8 mouse cellular contexts compared by ENCODE assay signal in genomic region chr15:36360694-36361521, GRCm38 (mm10).
DNase-seq lines count a peak whose midpoint lies in the region; ATAC-seq and TF ChIP-seq lines count a peak whose summit lies in the region.

No protein-coding gene starts in this region.

- TF ChIP-seq POLR2A in lung, adult 2 months (IDR thresholded peaks at IDR 0.05; ENCODE audit: borderline replicate concordance, extremely low read depth, low read depth, low read length) = no peak
- TF ChIP-seq POLR2A in bone marrow, adult 2 months (IDR thresholded peaks at IDR 0.05; ENCODE audit: borderline replicate concordance, control insufficient read depth, low read depth, low read length) = no peak

- peak overlapping the region; percentile 76 for H3K27ac ChIP-seq in lung, embryonic 15.5 days
- H3K27ac ChIP-seq in bone marrow, adult 2 months (ENCODE audit: control insufficient read depth, insufficient read depth, low read depth, low read length, poor library complexity) = peak overlapping the region; percentile 85
- H3K27ac ChIP-seq in heart, embryonic 12.5 days (ENCODE audit: poor library complexity, severe bottlenecking) = peak overlapping the region; percentile 63

- no peaks in the 10 kb centered on the region for H3K27me3 ChIP-seq in lung, embryonic 15.5 days
- H3K27me3 ChIP-seq in heart, embryonic 12.5 days (replicated peaks) = no peaks in the 10 kb centered on the region

- H3K9me3 ChIP-seq in lung, embryonic 15.5 days = no peaks in the 10 kb centered on the region
- no peaks in the 10 kb centered on the region for H3K9me3 ChIP-seq in heart, embryonic 12.5 days (replicated peaks)

- no peak overlapping the region for H3K9ac ChIP-seq in lung, embryonic 15.5 days
- H3K9ac ChIP-seq in heart, embryonic 12.5 days = no peak overlapping the region

- no peak overlapping the region for H3K4me2 ChIP-seq in lung, embryonic 15.5 days
- no peak overlapping the region for H3K4me2 ChIP-seq in heart, embryonic 12.5 days

- H3K36me3 ChIP-seq in lung, embryonic 15.5 days = no peaks in the 10 kb centered on the region
- H3K36me3 ChIP-seq in heart, embryonic 12.5 days = no peaks in the 10 kb centered on the region

- no peak overlapping the region for H3K4me3 ChIP-seq in lung, embryonic 15.5 days
- no peak overlapping the region for H3K4me3 ChIP-seq in lung, adult 2 months (replicated peaks; ENCODE audit: extremely low read depth, low read depth, low read length)
- no peak overlapping the region for H3K4me3 ChIP-seq in bone marrow, adult 2 months (replicated peaks; ENCODE audit: control insufficient read depth, low read depth, low read length)
- no peak overlapping the region for H3K4me3 ChIP-seq in heart, embryonic 12.5 days

- H3K4me1 ChIP-seq in lung, embryonic 15.5 days = peaks cover 15% of the 10 kb centered on the region
- peaks cover 13% of the 10 kb centered on the region for H3K4me1 ChIP-seq in lung, adult 2 months (ENCODE audit: control insufficient read depth, insufficient read depth, low read length)
- H3K4me1 ChIP-seq in bone marrow, adult 2 months (ENCODE audit: control insufficient read depth, insufficient read depth, low read length) = peaks cover 3% of the 10 kb centered on the region; the same call in 1 of the 2 replicates
- peaks cover 16% of the 10 kb centered on the region; the same call in 1 of the 2 replicates for H3K4me1 ChIP-seq in heart, embryonic 12.5 days (replicated peaks)

- peak; percentile 46; the same call in 1 of the 2 replicates for ATAC-seq in lung, embryonic 15.5 days (ENCODE audit: borderline replicate concordance, extremely low read depth, low FRiP score, low TSS enrichment)
- ATAC-seq in heart, embryonic 12.5 days (ENCODE audit: insufficient number of reproducible peaks, low FRiP score) = peak; percentile 81
- 0 out of 2 replicates have a peak, but pooled peaks have one; percentile 18 for ATAC-seq in megakaryocyte, adult 5-6 weeks (ENCODE audit: poor library complexity, severe bottlenecking)

- WGBS in lung, embryonic 15.5 days = 56% methylated on average over 14 of the region's 14 CpGs
- 55% methylated on average over 14 of the region's 14 CpGs for whole genome bisulfite sequencing in lung, adult 2 months
- WGBS in bone marrow, adult 2 months = 36% methylated on average over 14 of the region's 14 CpGs
- 51% methylated on average over 14 of the region's 14 CpGs for WGBS in heart, embryonic 12.5 days

- no peak for TF ChIP-seq CTCF in lung, adult 2 months (IDR thresholded peaks at IDR 0.05; ENCODE audit: insufficient read depth, low read length)
- no peak for TF ChIP-seq CTCF in bone marrow, adult 2 months (IDR thresholded peaks at IDR 0.05; ENCODE audit: control insufficient read depth, insufficient read depth, low read length)

- no peak for DNase-seq in lung, adult 2 months
- no peak for DNase-seq in right cerebral cortex, postnatal 36 days (ENCODE audit: low spot score in 2 of 2)
- no peak for DNase-seq in urinary bladder, postnatal 36 days (ENCODE audit: low spot score in 2 of 2)
- no peak for DNase-seq in layer of hippocampus, postnatal 25 days (ENCODE audit: extremely low spot score in 1 of 2, low spot score in 1 of 2)

Comparison
In these comparisons a context has a peak if more than half of its experiments do, and no peak if none do; other contexts are left out.
1. ATAC-seq: peak in every context shown above with its lines; median percentile 81 in heart, embryonic 12.5 days; 46 in lung, embryonic 15.5 days; 18 in megakaryocyte, adult 5-6 weeks.